Mouse (Mus musculus) frontal cortex, postnatal 14 days (tissue): ENCODE data around the gene Sacs.

Experiments
- DNase-seq, 2 experiments: peaks; one replicate each; pipeline ENCODE4 v3.0.0; 2022; ENCODE audit warnings: low spot score in 2 of 2

Gene Sacs

DNA sequence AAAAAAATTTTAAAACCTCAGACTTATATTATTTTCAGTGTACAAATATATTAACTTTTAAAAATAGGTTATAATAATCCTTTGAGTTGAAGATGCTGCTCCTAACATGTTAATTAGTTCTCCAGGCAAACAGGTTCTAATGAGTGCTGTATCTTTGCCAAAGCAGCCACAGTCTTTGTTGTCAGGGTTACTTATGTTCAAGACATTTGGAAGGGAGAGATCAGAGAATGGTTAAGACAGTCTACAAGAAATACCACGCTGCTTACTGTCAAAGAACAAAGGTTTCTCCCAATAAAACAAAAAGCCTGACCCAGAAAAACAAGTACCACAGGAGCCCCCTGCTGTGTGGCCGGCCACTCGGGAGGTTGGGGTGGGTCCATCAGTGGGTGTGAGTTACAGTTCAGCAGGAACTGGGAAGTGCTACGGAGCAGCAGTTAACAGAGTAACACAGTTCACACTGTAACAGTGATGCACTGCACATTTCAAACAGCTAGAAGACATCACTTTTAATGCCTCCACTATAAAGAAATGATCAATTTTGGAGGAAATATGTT, 98.9 kb downstream of the Sacs start:
- DNase-seq: no peak

DNA sequence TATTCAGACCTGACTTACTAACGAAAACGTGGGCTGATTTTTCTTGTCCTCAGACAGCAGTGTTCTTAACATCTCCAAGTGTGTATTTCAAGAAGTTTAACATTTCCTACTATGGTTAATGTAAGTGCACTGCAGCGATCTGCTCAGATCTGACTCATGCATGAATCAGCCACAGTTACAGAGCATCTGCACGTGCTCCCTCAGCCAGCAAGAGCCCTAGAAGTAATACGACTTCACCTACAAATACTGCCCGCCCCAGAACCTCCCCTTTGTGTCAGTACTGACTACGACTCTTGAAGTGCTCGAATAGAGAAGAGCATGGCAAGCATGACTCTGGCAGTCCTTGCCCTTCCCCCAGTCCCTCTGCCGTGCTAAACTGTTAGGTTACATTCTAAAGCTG, 100.5 kb downstream of the Sacs start:
- peak; percentile 23 to 24 for DNase-seq

DNA sequence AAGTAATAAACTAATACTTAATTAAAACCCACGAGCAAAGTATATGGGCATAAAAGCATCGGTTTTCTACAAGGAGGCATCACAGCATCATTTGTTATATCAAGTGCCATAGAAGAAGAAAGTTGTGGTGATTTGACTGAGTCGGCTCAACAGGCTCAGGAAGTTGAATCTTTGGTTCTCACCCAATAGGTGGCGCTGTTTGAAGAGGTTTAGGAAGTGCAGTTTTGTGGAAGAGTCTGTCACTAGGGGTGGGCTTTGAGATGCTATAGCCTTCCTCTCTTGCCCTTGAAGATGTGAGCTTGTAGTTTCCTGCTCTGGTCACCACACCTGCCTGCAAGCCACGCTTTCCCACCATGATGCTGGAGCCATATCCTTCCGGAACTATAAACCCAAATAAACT, 104.4 kb downstream of the Sacs start:
- no peak for DNase-seq

DNA sequence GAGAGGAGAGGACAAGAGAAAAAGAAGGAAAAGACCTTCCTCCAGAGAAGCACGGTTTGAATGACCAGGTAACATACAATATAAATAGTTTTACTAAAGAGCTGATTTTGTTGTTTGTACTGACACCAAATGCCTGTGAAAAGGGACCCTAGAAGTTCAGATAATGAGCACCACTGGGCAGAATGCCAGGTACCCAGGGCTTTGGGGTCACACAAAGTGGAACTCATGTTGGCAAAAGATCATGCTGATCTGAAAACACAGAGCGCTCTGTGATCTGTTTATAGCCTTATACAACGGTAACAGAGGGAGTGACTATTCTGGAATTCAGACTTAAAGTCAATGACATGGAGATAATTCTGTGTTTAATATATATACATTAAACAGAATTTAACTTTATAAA, 108.2 kb downstream of the Sacs start:
- no peak for DNase-seq

DNA sequence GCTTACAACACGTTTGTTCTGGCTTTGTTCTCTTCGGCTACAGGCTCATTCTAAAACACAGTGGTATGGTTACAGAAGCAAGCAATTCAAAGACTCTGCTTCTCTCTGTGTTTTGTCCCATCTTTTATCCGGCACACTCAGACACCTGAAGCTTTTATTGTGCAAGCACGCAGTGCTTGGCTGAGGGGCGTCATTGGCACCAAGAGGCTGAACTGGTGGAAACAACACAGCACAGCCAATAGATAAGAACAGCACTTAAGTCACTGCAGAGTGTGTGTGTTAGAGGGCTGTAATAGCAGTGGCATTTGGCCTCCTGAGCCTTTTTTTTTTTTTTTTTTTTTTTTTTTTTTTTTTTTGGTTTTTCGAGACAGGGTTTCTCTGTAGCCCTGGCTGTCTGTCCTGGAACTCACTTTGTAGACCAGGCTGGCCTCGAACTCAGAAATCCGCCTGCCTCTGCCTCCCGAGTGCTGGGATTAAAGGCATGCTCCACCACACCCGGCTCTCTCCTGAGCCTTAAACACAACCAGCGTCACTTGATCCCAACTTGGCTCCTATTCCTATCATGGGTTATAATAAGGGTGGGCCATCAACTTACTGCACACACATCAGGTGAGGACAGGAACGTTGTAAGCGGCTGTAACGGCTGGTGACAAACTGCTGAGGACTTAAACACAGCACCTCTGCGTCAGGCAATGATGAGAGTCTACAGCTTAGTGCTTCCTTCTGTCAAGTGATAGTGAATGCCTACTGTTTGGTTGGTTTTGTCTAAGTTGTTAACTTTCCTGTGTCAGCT, 114.5 kb downstream of the Sacs start:
- DNase-seq: no peak

DNA sequence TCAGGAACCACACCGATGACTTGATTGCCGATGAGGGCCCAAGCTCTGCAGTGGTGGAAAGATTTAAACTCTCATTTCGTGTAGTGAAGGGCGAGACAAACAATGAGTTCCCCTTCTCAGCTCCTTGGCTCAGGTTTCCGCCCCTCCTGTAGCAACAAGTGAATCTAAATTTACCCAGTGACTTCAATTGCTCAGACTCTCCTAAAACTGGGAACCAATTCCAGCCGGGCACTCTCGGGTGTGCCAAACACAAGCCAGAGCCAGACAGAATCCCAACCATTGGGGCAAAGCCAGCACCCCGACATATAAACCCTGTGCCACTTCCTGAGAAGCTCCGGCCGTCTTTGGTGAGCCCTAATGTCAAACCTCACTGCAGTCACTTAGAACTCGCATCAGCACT, 120.1 kb downstream of the Sacs start, which contains the start of gene Sgcg:
Gene Sgcg (minus strand): TSS at position 139 of the 400 bp plus-strand sequence.
- no peak for DNase-seq

DNA sequence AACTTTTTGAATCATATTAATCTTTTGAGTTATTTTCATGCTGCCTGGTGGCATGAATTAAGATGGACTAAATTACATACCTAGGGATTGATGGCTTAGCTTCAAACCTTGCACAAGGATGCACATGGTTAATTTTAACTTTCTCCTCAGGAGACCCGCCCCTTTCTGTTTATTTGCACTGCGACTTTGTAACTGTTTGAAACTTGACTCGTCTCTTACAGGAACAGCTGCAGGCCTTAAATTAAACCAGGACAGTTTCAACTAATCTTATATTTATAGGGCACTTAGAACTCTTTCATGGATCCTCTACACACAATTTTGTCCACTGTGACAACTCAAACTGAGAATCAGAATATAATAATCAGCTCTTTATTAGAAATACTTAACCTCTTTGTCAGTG, 120.8 kb downstream of the Sacs start:
- DNase-seq: no peak

DNA sequence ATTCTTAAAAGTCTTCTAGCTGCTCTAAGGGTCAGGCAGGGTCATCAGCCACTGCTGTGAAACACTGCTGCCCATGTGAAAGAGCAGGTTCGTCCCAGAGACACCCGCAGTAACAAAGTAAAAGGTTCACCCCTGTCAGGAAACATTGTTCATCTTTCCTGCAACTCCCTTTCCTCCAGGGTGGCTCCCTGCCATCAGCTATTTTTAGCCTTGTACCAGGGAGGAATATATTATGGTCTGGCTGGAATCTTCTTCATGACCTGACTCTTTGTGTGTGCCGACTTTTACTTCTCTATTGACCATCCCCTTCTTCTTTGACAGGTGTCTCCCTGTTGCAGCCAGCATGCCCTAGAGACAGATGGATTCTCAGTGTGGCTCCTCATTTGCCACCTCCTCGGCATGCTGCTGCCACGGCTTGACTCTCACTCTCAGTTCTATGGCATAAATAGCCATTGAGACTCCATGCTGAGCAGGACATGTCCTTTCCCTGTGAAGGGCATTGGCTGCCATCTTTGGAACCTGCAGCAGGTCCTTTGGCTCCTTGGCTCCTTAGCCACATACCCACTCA, 129.7 kb downstream of the Sacs start:
- no peak for DNase-seq

DNA sequence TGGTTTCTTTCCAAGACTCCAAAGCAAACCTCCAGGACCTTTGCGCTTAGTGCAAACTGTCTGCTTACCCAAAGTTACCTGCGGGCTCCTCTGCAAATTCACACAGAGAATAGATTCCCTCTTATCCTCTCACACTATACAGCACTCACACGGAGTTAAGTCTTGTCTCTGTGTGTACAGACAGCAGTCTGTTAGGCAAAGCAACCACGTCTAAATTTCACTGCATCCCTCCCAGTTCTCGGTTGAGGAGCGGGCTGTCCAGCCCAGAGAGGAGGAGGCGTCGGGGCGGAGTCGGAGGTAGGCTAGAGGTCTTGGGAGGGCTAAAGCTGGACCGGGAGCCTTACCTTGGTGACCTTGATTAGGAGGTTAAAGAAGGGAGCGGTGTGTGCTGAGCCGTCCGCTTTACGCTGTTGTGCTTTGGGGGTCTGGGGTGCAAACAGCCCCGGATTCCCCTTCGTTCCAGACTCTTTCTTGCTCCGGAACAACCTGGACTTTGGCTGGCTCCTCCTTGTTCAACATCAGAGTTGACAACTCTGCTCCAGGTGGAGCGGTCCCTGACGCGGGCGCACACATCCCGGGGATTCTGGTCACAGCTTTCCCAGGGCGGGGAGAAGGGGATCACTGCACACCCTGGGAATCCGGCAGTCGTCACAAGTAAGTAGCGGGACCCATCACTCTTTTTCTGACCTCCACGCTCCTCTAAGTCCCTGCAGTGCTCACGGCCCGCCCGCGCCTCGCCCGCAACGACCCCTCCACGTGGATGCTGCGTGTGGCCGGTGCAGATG, 136.3 kb downstream of the Sacs start:
- no peak for DNase-seq

DNA sequence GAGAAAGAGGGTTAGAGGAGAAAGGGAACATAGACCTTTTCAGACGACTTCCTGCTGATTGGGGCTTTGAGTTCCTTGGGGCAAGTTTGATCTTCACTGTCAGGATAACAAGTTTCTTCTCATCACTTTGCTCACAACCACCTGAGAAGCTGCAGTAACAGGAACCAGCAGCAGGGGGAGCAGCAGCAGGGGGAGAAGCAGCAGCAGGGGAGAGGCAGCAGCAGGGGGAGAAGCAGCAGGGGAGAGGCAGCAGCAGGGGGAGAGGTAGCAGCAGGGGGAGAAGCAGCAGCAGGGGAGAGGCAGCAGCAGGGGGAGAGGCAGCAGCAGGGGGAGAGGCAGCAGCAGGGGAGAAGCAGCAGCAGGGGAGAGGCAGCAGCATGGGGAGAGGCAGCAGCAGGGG, 139.0 kb downstream of the Sacs start:
- DNase-seq: no peak

DNA sequence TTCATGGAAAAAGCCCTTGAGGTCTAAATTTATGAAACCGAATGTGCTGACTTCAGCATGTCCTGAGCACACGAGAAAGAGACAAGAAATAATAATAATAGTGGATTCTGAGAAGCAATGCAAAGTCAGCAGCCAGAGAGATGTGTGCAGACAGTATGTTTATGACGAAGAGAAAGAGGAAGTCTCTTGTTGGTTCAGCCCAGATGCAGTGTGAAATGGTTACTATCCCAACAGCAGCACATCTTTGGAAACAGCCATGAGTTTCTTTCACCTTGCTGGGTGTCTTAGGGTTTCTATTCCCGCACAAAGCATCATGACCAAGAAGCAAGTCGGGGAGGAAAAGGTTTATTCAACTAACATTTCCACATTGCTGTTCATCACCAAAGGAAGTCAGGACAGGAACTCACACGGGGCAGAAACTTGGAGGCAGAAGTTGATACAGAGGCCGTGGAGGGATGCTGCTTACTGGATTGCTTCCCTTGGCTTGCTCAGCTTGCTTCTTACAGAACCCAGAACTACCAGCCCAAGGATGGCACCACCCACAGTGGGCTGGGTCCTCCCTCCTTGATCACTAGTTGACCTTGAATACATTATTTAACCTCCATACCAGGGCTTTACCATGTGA, 140.5 kb downstream of the Sacs start:
- DNase-seq: no peak

DNA sequence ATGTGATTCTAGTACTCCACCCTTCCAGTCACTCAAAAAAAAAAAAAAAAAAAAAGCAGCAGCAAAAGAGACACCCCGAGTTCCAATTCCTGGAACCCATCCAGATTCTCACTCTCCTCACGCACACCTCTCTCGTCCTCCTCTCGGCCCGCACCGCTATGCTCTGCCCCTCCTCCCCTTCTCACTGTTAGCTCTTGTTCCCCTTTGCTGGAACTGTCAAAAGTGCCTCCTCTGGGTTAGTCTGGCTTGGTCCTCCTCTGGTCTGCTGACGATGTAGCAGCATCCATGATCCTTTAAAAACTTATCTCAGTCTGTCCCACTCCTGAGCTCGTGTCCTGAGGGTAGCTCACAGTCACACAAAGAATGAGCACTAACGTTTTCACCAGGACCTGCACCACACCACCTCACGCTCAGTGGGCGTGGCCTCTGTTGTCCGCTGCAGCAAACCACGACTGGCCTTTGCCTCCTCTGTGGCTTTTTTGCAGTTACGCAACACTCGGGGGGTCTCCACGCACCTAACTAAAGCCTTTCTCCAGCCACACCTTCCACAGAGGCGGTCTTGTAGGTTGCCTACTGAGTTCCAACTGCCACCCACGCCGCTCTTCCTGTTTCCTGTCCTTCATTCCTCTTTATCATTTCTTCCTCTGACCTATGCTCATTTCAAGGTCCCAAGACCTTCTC, 150.5 kb downstream of the Sacs start:
- DNase-seq: no peak
